Mouse (Mus musculus) hindbrain, embryonic 15.5 days (tissue): ENCODE data around the gene Neto2. TPM values are rescaled to one million over a fixed set of nuclear protein-coding genes. Genes with fewer than 3 reads are reported as not detected.
"Not testable (repeated sequence)": the region's sequence is repeated elsewhere in the genome, so short reads cannot be mapped to it uniquely, and the experiment has no call there.

Source experiments
- ATAC-seq: fragments of 200-750 bp; cut with Nextera tagmentation; 2 replicates; pipeline ENCODE4 v1.8.0; 2017; ENCODE audit warnings: low read depth, moderate number of reproducible peaks, moderate TSS enrichment; ENCODE audit not compliant: low FRiP score
- H3K27ac ChIP-seq: fragments of 300-500 bp; sonication (generic); replicated peaks from 2 replicates; pipeline ENCODE4 v1.5.1; 2015; ENCODE audit warnings: mild to moderate bottlenecking, inconsistent platforms
- H3K27me3 ChIP-seq: fragments of 300-500 bp; sonication (generic); 2 replicates; pipeline ENCODE4 v1.6.1; 2015; ENCODE audit warnings: control low read depth, inconsistent platforms
- H3K36me3 ChIP-seq: fragments of 300-500 bp; sonication (generic); 2 replicates; pipeline ENCODE4 v1.6.1; 2015; ENCODE audit warnings: control low read depth, inconsistent platforms
- H3K4me1 ChIP-seq: fragments of 300-500 bp; sonication (generic); replicated peaks from 2 replicates; pipeline ENCODE4 v1.6.1; 2015; ENCODE audit warnings: control low read depth, inconsistent platforms
- H3K4me2 ChIP-seq: fragments of 300-500 bp; sonication (generic); 2 replicates; pipeline ENCODE4 v1.6.1; 2015; ENCODE audit warnings: moderate library complexity, mild to moderate bottlenecking, inconsistent platforms
- H3K4me3 ChIP-seq: fragments of 300-500 bp; sonication (generic); 2 replicates; pipeline ENCODE4 v1.5.1; 2015; ENCODE audit warnings: mild to moderate bottlenecking, inconsistent platforms
- H3K9ac ChIP-seq: fragments of 300-500 bp; sonication (generic); 2 replicates; pipeline ENCODE4 v1.6.1; 2015; ENCODE audit warnings: inconsistent platforms
- H3K9me3 ChIP-seq: fragments of 300-500 bp; sonication (generic); 2 replicates; pipeline ENCODE4 v1.6.1; 2016; ENCODE audit warnings: control low read depth, inconsistent platforms
- WGBS: fragments of 180-500 bp; shearing (Covaris S2); methylation state at CpG from one replicate; pipeline ENCODE4 v1.1.7; 2015; 5-methylcytosine and 5-hydroxymethylcytosine counted together
- polyA plus RNA-seq: library from polyadenylated mRNA; unstranded; fragments of >200 nt; fragmentation: Nextera tagmentation; extraction: Ambion mirVana; gene quantifications from 2 replicates; pipeline ENCODE4 v1.2.1, GENCODE M21; 2015

Gene Neto2
- polyA plus RNA-seq, 1 experiment from 2014 or later: 58.7 TPM

- 92% methylated on average over 4 of the region's 4 CpGs for WGBS
- ATAC-seq: no peak
- Histone ChIP-seq H3K27ac (no peak overlapping the region), H3K36me3 (peaks cover 54% of the 10 kb centered on the region), H3K4me1 (no peaks in the 10 kb centered on the region), H3K27me3 (no peaks in the 10 kb centered on the region), H3K9ac (no peak overlapping the region), H3K9me3 (no peaks in the 10 kb centered on the region), H3K4me3 (no peak overlapping the region), H3K4me2 (no peak overlapping the region)
Observed at GRCm38 (mm10) chr8:85644921-85645665, 55.6 kb downstream of the Neto2 start.

GRCm38 (mm10) chr8:85624450-85624849 is 76.3 kb downstream of the Neto2 start:
- H3K4me2 ChIP-seq: no peak overlapping the region
- H3K36me3 ChIP-seq: peaks cover 34% of the 10 kb centered on the region
- no peak overlapping the region for H3K9ac ChIP-seq
- H3K4me1 ChIP-seq: no peaks in the 10 kb centered on the region
- H3K9me3 ChIP-seq: no peaks in the 10 kb centered on the region
- no peak overlapping the region for H3K4me3 ChIP-seq
- WGBS: 92% methylated on average over 6 of the region's 6 CpGs
- no peak overlapping the region for H3K27ac ChIP-seq
- ATAC-seq: no peak
- H3K27me3 ChIP-seq: no peaks in the 10 kb centered on the region

- no peak overlapping the region for H3K4me3 ChIP-seq
- no peak for ATAC-seq
- H3K4me1 ChIP-seq: no peaks in the 10 kb centered on the region
- peaks cover 24% of the 10 kb centered on the region; the same call in 1 of the 2 replicates for H3K36me3 ChIP-seq
- no peaks in the 10 kb centered on the region for H3K9me3 ChIP-seq
- 95% methylated on average over 5 of the region's 5 CpGs for WGBS
- no peak overlapping the region for H3K27ac ChIP-seq
- no peak overlapping the region for H3K4me2 ChIP-seq
- H3K9ac ChIP-seq: no peak overlapping the region
- H3K27me3 ChIP-seq: no peaks in the 10 kb centered on the region
Observed at GRCm38 (mm10) chr8:85623246-85623645, 77.5 kb downstream of the Neto2 start.

DNA sequence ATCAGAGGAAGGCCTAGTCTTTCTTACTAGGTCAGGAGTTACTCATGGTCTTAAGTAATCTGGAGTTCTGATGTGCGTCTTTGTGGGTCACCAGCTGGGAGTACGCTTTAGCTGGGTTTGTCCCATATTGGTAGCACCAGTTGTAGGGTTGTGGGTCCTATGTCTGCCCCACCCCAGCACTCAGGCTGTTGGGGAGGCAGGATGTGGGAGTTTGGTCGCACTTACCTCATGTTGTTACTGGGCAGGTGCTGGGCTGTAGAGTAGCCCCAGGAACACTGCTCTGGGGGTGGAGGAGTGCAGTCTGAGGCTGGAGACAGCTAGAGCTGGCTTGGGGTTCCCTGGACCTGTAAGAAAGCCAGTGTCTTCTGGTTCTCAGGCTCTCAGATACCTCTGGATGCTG is 81.9 kb downstream of the Neto2 start:
- no peak for ATAC-seq
- no peak overlapping the region for H3K27ac ChIP-seq
- no peaks in the 10 kb centered on the region for H3K27me3 ChIP-seq
- H3K9me3 ChIP-seq: no peaks in the 10 kb centered on the region
- no peak overlapping the region for H3K4me2 ChIP-seq
- no peak overlapping the region for H3K4me3 ChIP-seq
- no peaks in the 10 kb centered on the region for H3K4me1 ChIP-seq
- peaks cover 10% of the 10 kb centered on the region; the same call in 1 of the 2 replicates for H3K36me3 ChIP-seq
- H3K9ac ChIP-seq: no peak overlapping the region
- 86% methylated on average over 3 of the region's 3 CpGs for WGBS

DNA sequence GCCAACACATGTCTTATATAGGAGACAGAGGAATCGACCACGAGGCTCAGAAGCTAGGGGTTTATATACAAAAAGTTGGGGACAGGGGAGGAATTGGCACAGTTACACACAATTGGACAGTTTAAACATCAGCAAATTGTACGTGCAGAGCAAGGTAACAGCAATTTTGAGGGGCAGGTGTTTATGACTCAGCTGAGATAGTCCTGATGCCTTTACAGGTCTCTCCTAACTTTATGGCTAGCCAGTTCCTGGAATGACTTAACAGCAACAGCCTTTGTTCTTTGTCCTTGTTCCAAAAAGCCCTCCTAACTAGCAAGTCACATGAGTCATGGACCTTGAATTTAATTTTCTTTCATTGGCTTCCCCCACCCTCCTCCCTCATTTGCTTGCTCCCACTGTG is 83.6 kb downstream of the Neto2 start:
- H3K4me1 ChIP-seq, H3K9me3 ChIP-seq, H3K9ac ChIP-seq, H3K36me3 ChIP-seq, ATAC-seq, H3K27me3 ChIP-seq, H3K27ac ChIP-seq, H3K4me3 ChIP-seq, H3K4me2 ChIP-seq: not testable (repeated sequence)
- WGBS: 93% methylated on average over 3 of the region's 3 CpGs

- H3K9ac ChIP-seq: no peak overlapping the region
- no peaks in the 10 kb centered on the region for H3K9me3 ChIP-seq
- H3K4me2 ChIP-seq: no peak overlapping the region
- no peak overlapping the region for H3K27ac ChIP-seq
- no peaks in the 10 kb centered on the region for H3K36me3 ChIP-seq
- H3K4me3 ChIP-seq: no peak overlapping the region
- 83% methylated on average over 2 of the region's 2 CpGs for WGBS
- no peaks in the 10 kb centered on the region for H3K4me1 ChIP-seq
- no peaks in the 10 kb centered on the region for H3K27me3 ChIP-seq
- ATAC-seq: no peak
Observed at GRCm38 (mm10) chr8:85608836-85609235, 91.9 kb downstream of the Neto2 start.

DNA sequence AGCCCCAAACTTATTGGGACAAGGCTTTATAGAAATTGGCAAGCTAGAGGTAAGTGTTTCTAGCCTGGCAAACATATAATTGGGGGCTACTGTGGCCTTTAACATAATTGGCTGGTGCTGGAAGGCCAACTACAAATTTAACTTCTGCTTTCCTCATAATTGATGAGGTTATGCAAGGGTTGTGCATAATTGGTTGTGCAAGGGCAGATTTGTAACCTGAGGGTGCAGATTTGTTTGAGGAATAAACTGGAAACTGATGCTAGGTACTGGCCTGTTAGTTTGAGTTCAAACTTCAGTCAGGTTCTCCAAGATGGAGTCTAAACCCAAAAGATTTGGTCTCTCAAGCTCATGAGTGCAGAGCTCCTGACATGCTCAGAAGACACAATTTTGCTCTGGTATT is 92.9 kb downstream of the Neto2 start:
- Histone ChIP-seq H3K27me3 (no peaks in the 10 kb centered on the region), H3K36me3 (no peaks in the 10 kb centered on the region), H3K27ac (no peak overlapping the region), H3K9me3 (no peaks in the 10 kb centered on the region), H3K4me1 (no peaks in the 10 kb centered on the region), H3K4me3 (no peak overlapping the region), H3K9ac (no peak overlapping the region), H3K4me2 (no peak overlapping the region)
- no peak for ATAC-seq

- Histone ChIP-seq H3K27me3 (no peaks in the 10 kb centered on the region), H3K4me2 (no peak overlapping the region), H3K4me1 (no peaks in the 10 kb centered on the region), H3K36me3 (no peaks in the 10 kb centered on the region), H3K27ac (no peak overlapping the region), H3K9me3 (no peaks in the 10 kb centered on the region), H3K4me3 (no peak overlapping the region), H3K9ac (no peak overlapping the region)
- 70% methylated on average over 1 of the region's 1 CpGs for WGBS
- ATAC-seq: no peak
Observed at GRCm38 (mm10) chr8:85606974-85607373, 93.8 kb downstream of the Neto2 start.

GRCm38 (mm10) chr8:85606561-85606960 is 94.2 kb downstream of the Neto2 start:
- WGBS: 84% methylated on average over 3 of the region's 3 CpGs
- no peak overlapping the region for H3K4me2 ChIP-seq

GRCm38 (mm10) chr8:85604201-85604600 is 96.5 kb downstream of the Neto2 start:
- no peak overlapping the region for H3K4me3 ChIP-seq
- no peak for ATAC-seq
- H3K36me3 ChIP-seq: no peaks in the 10 kb centered on the region
- no peak overlapping the region for H3K4me2 ChIP-seq
- WGBS: 87% methylated on average over 4 of the region's 4 CpGs
- no peaks in the 10 kb centered on the region for H3K4me1 ChIP-seq
- H3K9me3 ChIP-seq: no peaks in the 10 kb centered on the region
- H3K27me3 ChIP-seq: no peaks in the 10 kb centered on the region
- H3K27ac ChIP-seq: no peak overlapping the region
- no peak overlapping the region for H3K9ac ChIP-seq

More at GRCm38 (mm10) chr8:85606561-85606960, 94.2 kb downstream of the Neto2 start:
- H3K27ac ChIP-seq: no peak overlapping the region
- H3K4me3 ChIP-seq: no peak overlapping the region
- no peak for ATAC-seq
- H3K9ac ChIP-seq: no peak overlapping the region
- no peaks in the 10 kb centered on the region for H3K9me3 ChIP-seq
- no peaks in the 10 kb centered on the region for H3K4me1 ChIP-seq
- no peaks in the 10 kb centered on the region for H3K27me3 ChIP-seq
- H3K36me3 ChIP-seq: no peaks in the 10 kb centered on the region

- Histone ChIP-seq H3K9me3 (no peaks in the 10 kb centered on the region), H3K9ac (no peak overlapping the region), H3K36me3 (no peaks in the 10 kb centered on the region), H3K4me2 (no peak overlapping the region), H3K4me3 (no peak overlapping the region), H3K27ac (no peak overlapping the region), H3K4me1 (no peaks in the 10 kb centered on the region), H3K27me3 (no peaks in the 10 kb centered on the region)
- WGBS: 40% methylated on average over 8 of the region's 8 CpGs
- peak; percentile 51; the same call in 1 of the 2 replicates for ATAC-seq
Observed at GRCm38 (mm10) chr8:85603203-85603895, 97.4 kb downstream of the Neto2 start.

GRCm38 (mm10) chr8:85602737-85603136 is 98.0 kb downstream of the Neto2 start:
- Histone ChIP-seq H3K9me3 (no peaks in the 10 kb centered on the region), H3K4me3 (no peak overlapping the region), H3K36me3 (no peaks in the 10 kb centered on the region), H3K4me1 (no peaks in the 10 kb centered on the region), H3K4me2 (no peak overlapping the region), H3K27ac (no peak overlapping the region), H3K9ac (no peak overlapping the region), H3K27me3 (no peaks in the 10 kb centered on the region)
- ATAC-seq: no peak
- 88% methylated on average over 4 of the region's 4 CpGs for WGBS
